ENCODE assay signal across 9 mouse cellular contexts in genomic region chrX:7854578-7854977, GRCm38 (mm10). TPM values are rescaled to one million over a fixed set of nuclear protein-coding genes. Genes with fewer than 3 reads are reported as not detected.
DNase-seq lines count a peak whose midpoint lies in the region; ATAC-seq and TF ChIP-seq lines count a peak whose summit lies in the region.
"Had no signal": no experiment of that assay in that cellular context is flagged by ENCODE, and none has a peak within 500 bp of the region (broad histone marks: within the 10 kb centered on the region; RNA-seq: fewer than 3 reads in every experiment).

No protein-coding gene starts in this region.

- peak; percentile 67 for TF ChIP-seq CTCF in midbrain, postnatal 0 days (IDR thresholded peaks at IDR 0.05)

- 49% methylated on average over 2 of the region's 2 CpGs for WGBS in midbrain, postnatal 0 days
- 47% methylated on average over 2 of the region's 2 CpGs for WGBS in midbrain, embryonic 11.5 days
- 54% methylated on average over 2 of the region's 2 CpGs for WGBS in forebrain, embryonic 10.5 days

- no peaks in the 10 kb centered on the region for H3K9me3 ChIP-seq in midbrain, postnatal 0 days (ENCODE audit: low read length)
- no peaks in the 10 kb centered on the region for H3K9me3 ChIP-seq in midbrain, embryonic 11.5 days (ENCODE audit: control insufficient read depth, low read length)
- no peaks in the 10 kb centered on the region for H3K9me3 ChIP-seq in forebrain, embryonic 10.5 days
- H3K9me3 ChIP-seq: limb, embryonic 13.5 days had no signal

- peak; percentile 21 for DNase-seq in gastrocnemius, postnatal 10 days
- no peak for DNase-seq in gastrocnemius, postnatal 36 days
- DNase-seq in midbrain, postnatal 0 days (ENCODE audit: low spot score): peak; percentile 42
- no peak for DNase-seq in midbrain, embryonic 11.5 days (ENCODE audit: low spot score, missing footprints)
- peak; percentile 45 for DNase-seq in adrenal gland, postnatal 10 days
- DNase-seq in kidney, postnatal 4 days: peak; percentile 56 to 65
- DNase-seq in retina, postnatal 1 day: peak; percentile 44
- no peak for DNase-seq in forebrain, embryonic 10.5 days (ENCODE audit: extremely low spot score, low spot score)

- intact Hi-C loops in gastrocnemius, postnatal 36 days (cut with DNase I): no loop called here

- H3K4me2 ChIP-seq in midbrain, postnatal 0 days (ENCODE audit: low read depth, low read length, poor library complexity, severe bottlenecking): no peak overlapping the region
- no peak overlapping the region for H3K4me2 ChIP-seq in midbrain, embryonic 11.5 days
- H3K4me2 ChIP-seq: limb, embryonic 13.5 days had no signal

- no peaks in the 10 kb centered on the region for H3K27me3 ChIP-seq in midbrain, postnatal 0 days (ENCODE audit: insufficient read depth, low read length)
- H3K27me3 ChIP-seq in midbrain, embryonic 11.5 days (ENCODE audit: control insufficient read depth, insufficient read depth, low read length): no peaks in the 10 kb centered on the region
- H3K27me3 ChIP-seq in forebrain, embryonic 10.5 days (ENCODE audit: poor library complexity, severe bottlenecking): no peaks in the 10 kb centered on the region
- H3K27me3 ChIP-seq: limb, embryonic 13.5 days had no signal

- no peak overlapping the region for H3K9ac ChIP-seq in midbrain, postnatal 0 days (replicated peaks; ENCODE audit: low read length, poor library complexity, severe bottlenecking)
- no peak overlapping the region for H3K9ac ChIP-seq in midbrain, embryonic 11.5 days (ENCODE audit: low read length)
- H3K9ac ChIP-seq: limb, embryonic 13.5 days had no signal

- no peak overlapping the region for H3K4me3 ChIP-seq in midbrain, postnatal 0 days (ENCODE audit: low read depth, low read length)
- no peak overlapping the region for H3K4me3 ChIP-seq in midbrain, embryonic 11.5 days (ENCODE audit: low read depth, low read length)
- no peak overlapping the region for H3K4me3 ChIP-seq in forebrain, embryonic 10.5 days
- H3K4me3 ChIP-seq: limb, embryonic 13.5 days had no signal

- no peaks in the 10 kb centered on the region for H3K4me1 ChIP-seq in midbrain, postnatal 0 days (ENCODE audit: insufficient read depth, low read length)
- no peaks in the 10 kb centered on the region for H3K4me1 ChIP-seq in midbrain, embryonic 11.5 days (ENCODE audit: control insufficient read depth, insufficient read depth, low read length)
- no peaks in the 10 kb centered on the region for H3K4me1 ChIP-seq in forebrain, embryonic 10.5 days
- H3K4me1 ChIP-seq: limb, embryonic 13.5 days had no signal

- ATAC-seq in midbrain, postnatal 0 days (ENCODE audit: low FRiP score): no peak
- no peak for ATAC-seq in midbrain, embryonic 11.5 days (ENCODE audit: low FRiP score)

- no peaks in the 10 kb centered on the region for H3K36me3 ChIP-seq in midbrain, postnatal 0 days (ENCODE audit: insufficient read depth, low read length)
- H3K36me3 ChIP-seq in midbrain, embryonic 11.5 days (ENCODE audit: control insufficient read depth, insufficient read depth, low read length): no peaks in the 10 kb centered on the region
- H3K36me3 ChIP-seq in forebrain, embryonic 10.5 days (replicated peaks): peaks cover 50% of the 10 kb centered on the region

- H3K27ac ChIP-seq in midbrain, postnatal 0 days (ENCODE audit: low read depth, low read length): no peak overlapping the region
- H3K27ac ChIP-seq in midbrain, embryonic 11.5 days (ENCODE audit: low read depth, low read length): no peak overlapping the region
- no peak overlapping the region for H3K27ac ChIP-seq in forebrain, embryonic 10.5 days
- H3K27ac ChIP-seq: limb, embryonic 13.5 days had no signal

RNA-seq across cellular contexts. Expression of gene Otud5, which starts 13.4 kb away (rescaled TPM):
- total RNA-seq in gastrocnemius, postnatal 10 days (2021): 10 to 100 TPM; 21.3 to 27.8 TPM
- 10 to 100 TPM; 14.6 to 16.6 TPM for total RNA-seq in gastrocnemius, postnatal 36 days (2021)
- total RNA-seq in midbrain, postnatal 0 days (2014; rRNA removed): 61.2 and 68.3 TPM in 2 replicates
- 37.0 and 39.6 TPM in 2 replicates for polyA plus RNA-seq in midbrain, postnatal 0 days (2015; fragmentation: Nextera tagmentation; extraction: Ambion mirVana)
- polyA plus RNA-seq in midbrain, embryonic 11.5 days (2014; fragmentation: Nextera tagmentation; extraction: Ambion mirVana): 33.9 and 34.8 TPM in 2 replicates
- total RNA-seq in adrenal gland, postnatal 10 days (2021): 10 to 100 TPM; 49.6 to 54.7 TPM
- 40.3 and 40.8 TPM in 2 replicates for polyA plus RNA-seq in forebrain, embryonic 10.5 days (2016; fragmentation: Nextera tagmentation; extraction: Ambion mirVana)

RNA-seq across cellular contexts. Expression of gene Pim2, which starts 23.5 kb away (rescaled TPM):
- 1 to 10 TPM; 1.1 to 2.4 TPM for total RNA-seq in gastrocnemius, postnatal 10 days (2021)
- total RNA-seq in gastrocnemius, postnatal 36 days (2021): 1 to 10 TPM in 1 of 2 experiments, under 1 TPM in 1; 0.99 to 1.8 TPM
- 12.7 and 17.4 TPM in 2 replicates for total RNA-seq in midbrain, postnatal 0 days (2014; rRNA removed)
- 20.4 and 20.9 TPM in 2 replicates for polyA plus RNA-seq in midbrain, postnatal 0 days (2015; fragmentation: Nextera tagmentation; extraction: Ambion mirVana)
- polyA plus RNA-seq in midbrain, embryonic 11.5 days (2014; fragmentation: Nextera tagmentation; extraction: Ambion mirVana): 13.2 and 13.3 TPM in 2 replicates
- 1 to 10 TPM; 6.2 to 9.2 TPM for total RNA-seq in adrenal gland, postnatal 10 days (2021)
- 10.4 and 14.0 TPM in 2 replicates for polyA plus RNA-seq in forebrain, embryonic 10.5 days (2016; fragmentation: Nextera tagmentation; extraction: Ambion mirVana)

RNA-seq across cellular contexts. Expression of gene Slc35a2, which starts 29.2 kb away (rescaled TPM):
- 10 to 100 TPM in 1 of 2 experiments, 1 to 10 TPM in 1; 10.0 to 14.8 TPM for total RNA-seq in gastrocnemius, postnatal 10 days (2021)
- 1 to 10 TPM; 8.4 to 8.8 TPM for total RNA-seq in gastrocnemius, postnatal 36 days (2021)
- total RNA-seq in midbrain, postnatal 0 days (2014; rRNA removed): 50.2 and 67.0 TPM in 2 replicates
- 42.9 and 46.2 TPM in 2 replicates for polyA plus RNA-seq in midbrain, postnatal 0 days (2015; fragmentation: Nextera tagmentation; extraction: Ambion mirVana)
- 10.1 and 11.2 TPM in 2 replicates for polyA plus RNA-seq in midbrain, embryonic 11.5 days (2014; fragmentation: Nextera tagmentation; extraction: Ambion mirVana)
- 10 to 100 TPM; 23.2 to 27.0 TPM for total RNA-seq in adrenal gland, postnatal 10 days (2021)
- 25.0 and 27.3 TPM in 2 replicates for polyA plus RNA-seq in forebrain, embryonic 10.5 days (2016; fragmentation: Nextera tagmentation; extraction: Ambion mirVana)

RNA-seq across cellular contexts. Expression of gene Kcnd1, which starts 32.5 kb away (rescaled TPM):
- 1 to 10 TPM; 1.2 to 1.3 TPM for total RNA-seq in gastrocnemius, postnatal 10 days (2021)
- total RNA-seq in gastrocnemius, postnatal 36 days (2021): under 1 TPM; 0.15 to 0.20 TPM
- 3.1 and 5.2 TPM in 2 replicates for total RNA-seq in midbrain, postnatal 0 days (2014; rRNA removed)
- 4.6 and 5.3 TPM in 2 replicates for polyA plus RNA-seq in midbrain, postnatal 0 days (2015; fragmentation: Nextera tagmentation; extraction: Ambion mirVana)
- 0.86 and 1.1 TPM in 2 replicates for polyA plus RNA-seq in midbrain, embryonic 11.5 days (2014; fragmentation: Nextera tagmentation; extraction: Ambion mirVana)
- 1 to 10 TPM; 1.2 to 2.1 TPM for total RNA-seq in adrenal gland, postnatal 10 days (2021)
- 0.87 and 1.0 TPM in 2 replicates for polyA plus RNA-seq in forebrain, embryonic 10.5 days (2016; fragmentation: Nextera tagmentation; extraction: Ambion mirVana)

RNA-seq across cellular contexts. Expression of gene Pqbp1, which starts 44.5 kb away (rescaled TPM):
- total RNA-seq in gastrocnemius, postnatal 10 days (2021): 10 to 100 TPM; 32.2 to 38.5 TPM
- total RNA-seq in gastrocnemius, postnatal 36 days (2021): 10 to 100 TPM; 21.2 to 22.0 TPM
- 136 and 143 TPM in 2 replicates for total RNA-seq in midbrain, postnatal 0 days (2014; rRNA removed)
- polyA plus RNA-seq in midbrain, postnatal 0 days (2015; fragmentation: Nextera tagmentation; extraction: Ambion mirVana): 232 and 234 TPM in 2 replicates
- polyA plus RNA-seq in midbrain, embryonic 11.5 days (2014; fragmentation: Nextera tagmentation; extraction: Ambion mirVana): 143 and 160 TPM in 2 replicates
- 10 to 100 TPM; 66.3 to 79.2 TPM for total RNA-seq in adrenal gland, postnatal 10 days (2021)
- polyA plus RNA-seq in forebrain, embryonic 10.5 days (2016; fragmentation: Nextera tagmentation; extraction: Ambion mirVana): 128 and 129 TPM in 2 replicates

Comparison
In these comparisons a context has a peak if more than half of its experiments do, and no peak if none do; other contexts are left out.
1. DNase-seq: peak in gastrocnemius, postnatal 10 days (single experiment), midbrain, postnatal 0 days (single experiment), adrenal gland, postnatal 10 days (single experiment), kidney, postnatal 4 days (2 of 2) and retina, postnatal 1 day (single experiment); none in gastrocnemius, postnatal 36 days (0 of 2), midbrain, embryonic 11.5 days (single experiment) and forebrain, embryonic 10.5 days (single experiment).